Mouse (Mus musculus): Measurements from ENCODE around the gene Hoxd3. TPM values are rescaled to one million over a fixed set of nuclear protein-coding genes. Genes with fewer than 3 reads are reported as not detected.

The Hoxd3 gene
- polyA plus RNA-seq, 1 experiment from 2014 or later = not detected

DNA sequence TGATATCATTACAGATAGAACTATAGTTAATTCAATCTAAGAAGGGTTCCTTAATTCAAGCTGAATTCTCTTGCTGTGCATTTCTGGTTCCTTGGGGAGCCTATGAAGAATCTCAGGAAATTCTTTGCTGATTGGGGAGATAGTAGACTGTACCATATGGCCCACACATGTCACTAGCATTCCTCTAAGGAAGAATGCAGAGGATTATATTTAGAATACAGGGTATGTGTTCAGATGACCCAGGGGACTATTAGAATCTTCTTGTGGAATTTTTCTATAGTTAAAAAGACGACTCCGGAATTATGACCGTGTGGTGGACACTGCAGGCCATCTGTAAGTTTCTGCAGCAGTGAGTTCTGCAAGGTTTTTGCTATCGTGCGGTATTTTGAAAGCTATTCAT is 69.7 kb downstream of the Hoxd3 start:
- WGBS = 90% methylated on average over 5 of the region's 5 CpGs
- 0 out of 2 replicates have a peak, but pooled peaks cover 4% of the 10 kb centered on the region for H3K27me3 ChIP-seq
- no peak overlapping the region for H3K9ac ChIP-seq
- H3K27ac ChIP-seq = no peak overlapping the region
- no peaks in the 10 kb centered on the region for H3K4me1 ChIP-seq
- no peaks in the 10 kb centered on the region for H3K9me3 ChIP-seq
- no peak for ATAC-seq (ENCODE audit: low FRiP score)
- no peak overlapping the region for H3K4me2 ChIP-seq
- no peaks in the 10 kb centered on the region for H3K36me3 ChIP-seq (replicated peaks)
- H3K4me3 ChIP-seq (replicated peaks) = no peak overlapping the region

DNA sequence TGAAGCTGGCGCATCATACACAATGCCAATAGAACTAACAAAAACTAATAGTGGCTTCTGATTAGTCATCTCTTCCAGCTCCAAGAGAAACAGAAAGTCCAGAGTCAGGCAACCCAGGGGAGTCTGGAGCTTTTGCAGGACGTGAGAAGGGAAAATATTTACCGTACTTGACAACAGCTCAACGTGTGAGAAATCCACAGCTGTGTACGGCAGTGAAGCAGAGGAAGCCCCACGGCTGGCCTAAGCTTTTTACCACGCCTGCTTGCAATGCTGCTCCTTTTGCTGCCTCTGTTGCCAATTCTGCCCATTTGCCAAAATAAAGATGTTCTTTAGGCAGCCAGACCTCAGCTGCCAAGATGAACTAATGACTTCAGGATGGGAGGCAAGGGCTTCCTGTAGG is 83.8 kb downstream of the Hoxd3 start:
- Histone ChIP-seq H3K36me3 (replicated peaks) (no peaks in the 10 kb centered on the region), H3K27me3 (no peaks in the 10 kb centered on the region; the same call in 1 of the 2 replicates), H3K4me2 (no peak overlapping the region), H3K27ac (no peak overlapping the region), H3K4me1 (no peaks in the 10 kb centered on the region), H3K9me3 (no peaks in the 10 kb centered on the region), H3K4me3 (replicated peaks) (no peak overlapping the region), H3K9ac (no peak overlapping the region)
- no peak for ATAC-seq (ENCODE audit: low FRiP score)
- 61% methylated on average over 7 of the region's 7 CpGs for WGBS

MicroRNA genes within 50 kb of the gene (microRNA counts, 519-probe panel; counts per million panel counts)
- not detected for microRNA mmu-miR-10b

Small RNAs within 50 kb of the gene (microRNA-seq; reads per million reads assigned to microRNA genes)
- gene Gm44463 (not detected), gene Mir10b (73.3 reads per million, percentile 47 among the genes with 10 or more reads in this experiment)

Other genes starting within 250 kb of the Hoxd3 start
- gene Lnpk, start 132.5 kb upstream of the Hoxd3 start, polyA plus RNA-seq (2016; fragmentation: Nextera tagmentation; extraction: Ambion mirVana) = 55.0 and 57.4 TPM in 2 replicates
- not detected in 2 replicates for gene Evx2, start 52.4 kb upstream of the Hoxd3 start, polyA plus RNA-seq (2016; fragmentation: Nextera tagmentation; extraction: Ambion mirVana)
- not detected in 2 replicates for gene Hoxd13, start 43.6 kb upstream of the Hoxd3 start, polyA plus RNA-seq (2016; fragmentation: Nextera tagmentation; extraction: Ambion mirVana)
- gene Hoxd12, start 36.9 kb upstream of the Hoxd3 start, polyA plus RNA-seq (2016; fragmentation: Nextera tagmentation; extraction: Ambion mirVana) = not detected in 2 replicates
- not detected in 2 replicates for gene Hoxd11, start 32.4 kb upstream of the Hoxd3 start, polyA plus RNA-seq (2016; fragmentation: Nextera tagmentation; extraction: Ambion mirVana)
- gene Hoxd10, start 20.0 kb upstream of the Hoxd3 start, polyA plus RNA-seq (2016; fragmentation: Nextera tagmentation; extraction: Ambion mirVana) = not detected in 2 replicates
- gene Hoxd9, start 14.2 kb upstream of the Hoxd3 start, polyA plus RNA-seq (2016; fragmentation: Nextera tagmentation; extraction: Ambion mirVana) = not detected in 2 replicates
- gene Hoxd8, start 7.3 kb upstream of the Hoxd3 start, polyA plus RNA-seq (2016; fragmentation: Nextera tagmentation; extraction: Ambion mirVana) = 0.08 TPM in 1 of 2 replicates, not detected in the other
- gene Hoxd4, start within 50 bp of the Hoxd3 start, polyA plus RNA-seq (2016; fragmentation: Nextera tagmentation; extraction: Ambion mirVana) = not detected in 2 replicates
- gene Gm28230, start 14.8 kb downstream of the Hoxd3 start, polyA plus RNA-seq (2016; fragmentation: Nextera tagmentation; extraction: Ambion mirVana) = not detected in 2 replicates
- gene Hoxd1, start 51.1 kb downstream of the Hoxd3 start, polyA plus RNA-seq (2016; fragmentation: Nextera tagmentation; extraction: Ambion mirVana) = 0.31 and 0.52 TPM in 2 replicates
- gene Mtx2, start 113.9 kb downstream of the Hoxd3 start, polyA plus RNA-seq (2016; fragmentation: Nextera tagmentation; extraction: Ambion mirVana) = 120 TPM in 2 replicates

All from forebrain, embryonic 12.5 days (tissue).